Mouse (Mus musculus) activated CD4-positive, CD25-positive, alpha-beta regulatory T cell, adult 4 months (primary cell): ENCODE data around the gene Col18a1. TPM values are rescaled to one million over a fixed set of nuclear protein-coding genes. Genes with fewer than 3 reads are reported as not detected.

Experiments used
- ATAC-seq: one replicate; pipeline ENCODE4 v1.8.0; 2017
- polyA plus RNA-seq, 2 experiments: library from polyadenylated mRNA; unstranded; fragments of 100-300 nt; shearing (Covaris generic); gene quantifications; one replicate each; pipeline ENCODE4 v1.2.1; 2017

Gene Col18a1
- under 1 TPM; 0.09 to 0.17 TPM for polyA plus RNA-seq

DNA sequence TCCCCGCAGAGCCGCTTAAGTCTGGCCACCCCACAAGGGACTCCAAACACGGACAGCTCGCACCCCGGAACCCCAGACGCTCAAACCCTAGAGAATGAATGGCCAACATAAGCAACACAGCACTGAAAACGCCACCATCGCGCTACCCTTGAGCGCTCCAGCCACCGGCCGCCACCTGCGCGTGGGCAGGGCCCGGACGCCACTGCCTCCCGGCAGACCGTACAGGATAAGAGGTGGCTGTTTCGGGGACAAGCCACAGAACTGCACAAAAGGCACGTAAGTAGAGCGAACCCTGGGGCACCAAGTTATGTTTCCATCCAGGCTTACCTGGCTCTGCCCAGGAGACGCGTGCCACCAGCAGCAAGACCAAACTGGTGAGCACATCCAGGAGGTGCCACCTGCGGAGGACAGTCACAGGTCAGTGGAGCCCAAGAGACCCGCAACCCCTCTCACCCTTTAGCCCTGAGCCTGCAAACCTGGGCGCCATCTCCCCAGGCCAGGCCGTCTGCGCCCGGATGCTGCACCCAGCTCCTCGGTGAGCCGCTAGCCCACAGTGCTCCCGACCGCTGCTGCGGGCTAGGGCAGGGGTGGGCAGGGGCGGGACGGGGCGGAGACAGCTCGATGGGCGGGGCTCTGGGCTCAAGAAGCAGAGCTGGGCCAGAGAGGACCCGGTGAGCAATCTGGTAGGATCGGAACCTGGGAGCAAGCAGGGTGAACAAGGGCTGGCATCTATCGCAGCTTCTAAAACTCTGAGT is at the start of gene Col18a1:
TSS of gene Col18a1 (minus strand) at position 586 of the 755 bp plus-strand sequence.
- ATAC-seq: no peak

- ATAC-seq: no peak
These were observed 49.3 kb upstream of the Col18a1 start for GRCm38 (mm10) chr10:77215641-77216040.

DNA sequence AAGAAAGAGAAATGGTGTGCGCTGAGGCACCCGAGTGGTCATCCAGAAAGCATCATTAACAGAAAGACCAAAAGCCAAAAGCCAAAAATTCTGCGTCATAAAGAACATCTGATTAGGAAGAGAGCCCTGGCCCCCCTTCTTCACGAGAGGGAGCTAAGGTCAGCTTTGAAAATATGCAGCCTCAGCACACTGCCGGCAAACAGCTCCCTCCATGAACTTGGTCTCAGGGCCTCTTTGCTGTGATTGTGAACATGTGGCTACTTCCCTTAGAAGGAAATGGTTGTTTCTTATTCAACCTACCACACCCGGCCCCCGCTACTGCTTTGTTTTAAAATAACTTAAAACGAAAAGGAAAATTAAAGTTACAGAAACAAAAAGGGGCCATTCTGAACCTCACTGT is 48.2 kb upstream of the Col18a1 start:
- ATAC-seq: no peak

DNA sequence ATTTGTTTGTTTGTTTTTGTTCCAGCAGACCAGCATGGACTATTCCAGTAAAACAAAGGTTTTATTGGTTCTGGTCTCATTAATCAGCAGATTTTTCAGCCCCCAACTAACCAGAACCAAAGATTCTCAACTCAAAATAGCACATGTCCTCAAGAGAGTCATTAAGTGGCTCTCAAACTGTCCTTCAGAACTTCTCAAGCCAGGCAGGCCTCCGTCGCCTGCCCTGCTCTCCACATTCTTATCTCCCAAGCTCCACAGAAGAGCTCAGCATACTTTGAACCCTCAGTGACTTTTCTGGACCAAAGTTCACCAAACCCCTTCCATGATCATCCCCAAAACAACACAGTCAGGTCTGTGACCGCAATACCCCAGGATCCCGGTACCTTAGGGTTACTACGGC is 47.1 kb upstream of the Col18a1 start:
- no peak for ATAC-seq

DNA sequence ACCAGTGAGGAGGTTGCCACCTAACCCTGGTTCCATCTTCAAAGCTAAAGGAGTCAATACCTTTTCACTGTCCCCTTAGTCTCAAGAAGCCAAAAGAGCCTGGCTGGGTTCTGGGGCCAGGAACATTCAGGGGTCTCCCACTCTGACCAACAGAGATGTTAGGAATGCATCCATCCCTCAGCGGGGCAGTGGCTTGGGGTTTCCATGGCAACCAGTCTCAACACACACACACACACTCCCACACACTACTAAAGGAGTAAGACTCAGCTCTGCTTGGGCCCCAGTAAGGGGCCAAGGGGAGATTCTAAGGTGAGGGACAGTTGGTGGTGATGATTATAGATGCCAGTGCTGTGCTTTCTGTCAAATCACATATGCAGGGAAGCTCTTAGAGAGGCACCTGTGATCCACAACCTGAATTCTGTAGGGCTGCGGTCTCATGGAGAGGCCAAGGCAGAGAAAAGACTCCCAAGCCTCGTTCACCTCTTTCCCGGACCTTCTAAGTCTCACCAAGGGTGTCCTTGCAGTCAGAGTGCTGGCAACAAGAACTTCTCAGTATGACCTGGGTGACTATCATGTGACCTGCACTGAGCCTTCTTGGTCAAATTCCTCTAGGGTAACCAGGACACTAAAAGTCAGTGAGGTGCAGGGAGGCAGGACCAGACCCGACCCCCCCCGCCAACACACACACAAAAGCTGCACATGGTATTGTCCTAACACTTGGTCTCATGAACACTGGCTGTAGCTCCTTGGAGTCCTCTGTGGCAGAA is 46.2 kb upstream of the Col18a1 start:
- ATAC-seq: no peak

- no peak for ATAC-seq
These were observed 44.8 kb upstream of the Col18a1 start for GRCm38 (mm10) chr10:77211116-77211570.

DNA sequence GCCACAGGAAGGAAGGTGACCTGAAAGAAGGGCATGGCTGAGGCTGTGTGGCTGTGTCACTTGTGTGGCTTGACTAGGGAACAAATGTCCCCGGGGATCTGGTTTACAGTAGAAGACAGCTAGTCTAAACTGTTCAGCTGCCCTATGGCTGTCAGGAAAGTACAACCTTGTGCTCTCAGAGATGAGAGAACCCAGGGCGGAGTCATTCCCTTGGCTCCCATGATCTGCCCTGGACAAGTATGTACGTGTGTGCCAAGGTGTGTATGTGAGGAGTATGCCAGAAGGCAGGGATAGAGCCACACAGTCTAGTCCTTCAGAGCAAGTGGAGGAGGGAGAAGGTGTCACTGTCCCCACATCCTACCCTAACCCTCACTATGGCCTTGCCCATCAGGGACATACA is 44.3 kb upstream of the Col18a1 start:
- ATAC-seq: no peak

DNA sequence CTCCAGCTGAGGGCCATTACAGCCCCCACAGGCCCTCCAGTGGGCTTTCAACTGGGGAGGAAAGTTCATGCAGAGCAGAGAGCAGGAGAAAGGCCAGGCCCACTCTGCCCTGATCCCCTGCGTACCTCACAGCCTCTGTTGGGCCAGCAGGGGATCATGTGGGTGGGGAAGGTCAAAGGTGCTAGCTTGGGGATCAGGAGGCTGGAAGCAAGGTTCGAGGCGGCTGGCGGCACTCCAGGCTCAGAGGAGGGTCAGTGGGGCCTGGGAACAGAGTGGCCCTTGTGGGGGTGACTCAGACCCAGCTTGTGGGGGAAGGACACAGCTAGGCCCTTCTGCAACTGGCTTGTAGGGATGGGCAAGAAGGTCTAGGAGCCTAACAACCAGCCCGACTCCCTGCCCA is 42.9 kb upstream of the Col18a1 start:
- no peak for ATAC-seq

- ATAC-seq: no peak
These were observed 40.3 kb upstream of the Col18a1 start for GRCm38 (mm10) chr10:77206565-77207079.

DNA sequence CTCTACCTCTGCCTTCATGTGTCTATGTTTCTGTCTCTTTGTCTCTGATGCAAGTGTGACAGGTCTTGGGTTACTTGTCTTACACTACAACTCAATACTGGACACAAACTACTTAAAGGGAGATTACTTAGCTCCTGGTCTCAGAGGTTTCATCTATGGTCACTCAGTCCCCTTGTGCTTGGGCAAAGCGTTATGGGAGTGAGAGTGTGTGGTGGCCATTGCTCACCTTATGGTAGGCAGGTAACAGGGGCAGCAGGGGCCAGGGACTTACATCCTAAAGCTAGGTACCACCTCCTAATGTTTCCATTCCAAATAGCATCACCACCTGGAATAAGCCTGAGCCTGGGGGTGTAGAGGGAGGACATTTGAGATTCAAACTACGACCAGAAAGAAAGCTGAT is 39.8 kb upstream of the Col18a1 start:
- ATAC-seq: no peak

- no peak for ATAC-seq
These were observed 37.6 kb upstream of the Col18a1 start for GRCm38 (mm10) chr10:77203960-77204359.

DNA sequence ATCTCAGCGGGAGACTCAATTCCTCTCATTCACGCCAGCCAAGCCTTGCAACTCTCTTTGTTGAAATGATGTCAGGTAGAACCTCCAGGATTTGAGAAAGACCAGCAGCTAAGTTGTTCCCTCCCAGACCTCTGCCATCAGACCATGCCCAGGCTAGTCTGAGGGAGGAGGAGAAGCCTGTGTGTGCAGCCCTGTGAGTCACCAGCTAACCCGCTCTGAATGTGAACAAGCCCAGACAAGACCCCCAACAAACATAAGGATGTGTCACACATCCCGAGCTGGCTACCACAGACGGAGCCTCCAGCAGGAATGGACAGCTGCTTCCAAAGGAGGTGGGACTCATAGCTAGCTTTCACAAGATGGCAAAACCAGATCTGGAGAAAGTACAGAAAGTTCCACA is 35.6 kb upstream of the Col18a1 start:
- no peak for ATAC-seq

GRCm38 (mm10) chr10:77200295-77200694 is 33.9 kb upstream of the Col18a1 start:
- ATAC-seq: no peak

DNA sequence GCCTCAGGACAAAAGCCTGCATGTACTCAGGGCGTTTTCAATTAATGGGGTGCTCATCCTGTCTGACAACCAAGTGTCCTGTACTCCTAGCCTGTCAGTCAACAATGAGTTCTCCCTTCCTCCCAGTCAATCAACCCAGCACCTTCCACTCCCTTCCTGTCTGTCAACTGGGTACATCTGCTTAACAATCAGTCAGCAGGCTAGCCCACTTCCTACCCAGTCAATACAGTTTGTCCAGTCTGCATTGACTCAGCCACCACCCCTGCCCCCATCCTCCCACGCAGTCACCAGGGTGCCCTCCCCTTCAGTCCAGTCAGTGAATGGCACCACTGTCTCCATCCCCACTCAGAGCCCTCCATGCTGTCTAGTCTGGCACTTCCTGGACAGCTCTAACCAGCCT is 32.9 kb upstream of the Col18a1 start:
- ATAC-seq: no peak

- ATAC-seq: no peak
These were observed 31.3 kb upstream of the Col18a1 start for GRCm38 (mm10) chr10:77197469-77198209.

DNA sequence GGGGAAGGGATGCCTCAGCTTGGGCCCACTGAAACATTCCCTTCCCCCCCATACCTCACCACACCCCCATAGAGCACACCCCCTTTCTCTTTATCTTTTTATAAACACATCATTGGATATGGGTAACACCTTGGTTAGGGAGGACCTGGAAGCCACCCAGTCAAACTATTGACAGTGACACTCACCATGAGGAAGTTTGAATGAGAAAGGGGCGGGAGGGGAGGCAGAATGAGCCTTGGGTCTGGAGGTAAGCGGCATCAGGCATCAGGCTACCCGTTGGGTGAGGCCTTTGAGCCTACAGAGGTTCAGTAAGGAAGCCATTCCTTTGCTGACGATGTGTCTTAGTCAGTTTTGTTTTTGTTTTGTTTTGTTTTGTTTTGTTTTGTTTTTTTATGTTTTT is 30.3 kb upstream of the Col18a1 start:
- no peak for ATAC-seq

GRCm38 (mm10) chr10:77196115-77196514 is 29.8 kb upstream of the Col18a1 start:
- ATAC-seq: no peak

DNA sequence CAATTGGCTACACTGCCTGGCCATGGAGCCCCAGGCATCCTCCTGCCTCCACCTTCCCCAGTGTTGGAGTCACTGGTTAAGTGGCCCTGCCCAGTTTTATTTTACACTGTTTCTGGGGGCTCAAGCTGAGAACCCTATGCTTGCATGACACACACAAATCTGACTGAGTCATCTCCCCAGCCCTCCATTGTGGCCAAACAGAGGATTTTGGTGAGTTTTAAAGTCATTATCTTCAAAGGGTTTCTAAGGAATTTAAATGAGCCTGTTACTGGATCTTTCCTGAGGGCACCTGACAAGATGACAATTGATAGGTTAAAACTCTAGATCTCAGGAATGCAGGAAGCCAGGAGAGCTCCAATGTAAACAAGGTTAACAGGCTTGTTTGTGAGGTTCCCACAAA is 27.1 kb upstream of the Col18a1 start:
- ATAC-seq: no peak

- ATAC-seq: no peak
These were observed 26.4 kb upstream of the Col18a1 start for GRCm38 (mm10) chr10:77192745-77193144.

- no peak for ATAC-seq
These were observed 24.9 kb upstream of the Col18a1 start for GRCm38 (mm10) chr10:77190967-77191915.

GRCm38 (mm10) chr10:77187427-77187826 is 21.1 kb upstream of the Col18a1 start:
- ATAC-seq: no peak

GRCm38 (mm10) chr10:77182804-77183331 is 16.5 kb upstream of the Col18a1 start:
- no peak for ATAC-seq
